Comparison of ENCODE assay signal across 8 mouse cellular contexts in the genomic region with DNA sequence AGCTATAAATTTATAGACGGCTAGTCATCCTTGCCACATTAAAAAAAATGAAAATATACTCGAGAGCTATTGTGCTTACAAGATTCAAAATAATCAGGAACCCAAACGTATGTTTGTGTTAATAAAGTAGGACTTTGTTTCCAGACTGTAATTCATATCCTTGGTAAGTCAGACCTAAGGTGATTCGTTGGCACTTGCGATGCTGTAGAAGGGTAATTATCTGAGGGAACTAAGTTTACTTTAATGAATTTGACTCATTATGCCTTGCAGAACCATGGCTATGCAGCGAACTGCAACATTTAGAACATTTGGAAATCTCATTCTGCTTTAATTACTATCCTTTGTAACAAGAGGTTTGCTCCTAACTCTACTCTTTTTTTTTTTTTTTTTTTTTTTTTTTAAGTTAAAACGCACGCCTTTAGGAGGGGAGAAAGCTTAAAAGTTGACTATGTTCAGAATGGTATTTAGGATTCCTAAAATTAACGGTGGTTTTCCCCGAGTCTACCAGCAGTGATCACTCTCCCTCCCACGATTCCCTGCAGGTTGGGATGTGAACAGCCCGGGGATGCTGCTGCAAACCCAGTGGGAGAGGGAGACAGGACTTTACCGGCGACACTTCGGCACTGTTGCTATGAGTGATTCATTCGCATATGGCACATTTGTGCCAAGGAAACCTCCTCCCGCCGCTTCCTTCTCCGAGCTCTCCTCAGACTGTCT. TPM values are rescaled to one million over a fixed set of nuclear protein-coding genes. Genes with fewer than 3 reads are reported as not detected.
DNase-seq lines count a peak whose midpoint lies in the region; ATAC-seq and TF ChIP-seq lines count a peak whose summit lies in the region.

No protein-coding gene starts in this region.

- peak overlapping the region; percentile 98 for H3K9ac ChIP-seq in heart, embryonic 13.5 days
- peak overlapping the region; percentile 88 for H3K9ac ChIP-seq in ES-Bruce4 (ENCODE audit: low read depth, poor library complexity, severe bottlenecking)
- peak overlapping the region; percentile 93 for H3K9ac ChIP-seq in forebrain, embryonic 16.5 days (replicated peaks; ENCODE audit: low read depth, low read length)

- H3K27ac ChIP-seq in heart, embryonic 13.5 days (replicated peaks), result peak overlapping the region; percentile 94
- peak overlapping the region; percentile 40; the same call in 1 of the 2 replicates for H3K27ac ChIP-seq in ES-Bruce4 (ENCODE audit: insufficient read depth, low read length)
- peak overlapping the region; percentile 98 for H3K27ac ChIP-seq in forebrain, embryonic 16.5 days (ENCODE audit: low read length)
- H3K27ac ChIP-seq in midbrain, embryonic 10.5 days (replicated peaks), result peak overlapping the region; percentile 95

- WGBS in heart, embryonic 13.5 days, result 14% methylated on average over 19 of the region's 19 CpGs
- WGBS in forebrain, embryonic 16.5 days, result 8% methylated on average over 19 of the region's 19 CpGs
- WGBS in midbrain, embryonic 10.5 days, result 15% methylated on average over 19 of the region's 19 CpGs

- peaks cover 19% of the 10 kb centered on the region for H3K4me1 ChIP-seq in heart, embryonic 13.5 days
- H3K4me1 ChIP-seq in ES-Bruce4 (ENCODE audit: control insufficient read depth, insufficient read depth, low read length), result no peaks in the 10 kb centered on the region
- H3K4me1 ChIP-seq in forebrain, embryonic 16.5 days (replicated peaks; ENCODE audit: control insufficient read depth, insufficient read depth, low read length), result peaks cover 21% of the 10 kb centered on the region
- H3K4me1 ChIP-seq in midbrain, embryonic 10.5 days, result peaks cover 42% of the 10 kb centered on the region

- H3K36me3 ChIP-seq in heart, embryonic 13.5 days, result no peaks in the 10 kb centered on the region
- H3K36me3 ChIP-seq in ES-Bruce4 (ENCODE audit: control insufficient read depth, insufficient read depth, low read length, poor library complexity, severe bottlenecking), result no peaks in the 10 kb centered on the region
- H3K36me3 ChIP-seq in forebrain, embryonic 16.5 days (ENCODE audit: control insufficient read depth, insufficient read depth), result no peaks in the 10 kb centered on the region
- H3K36me3 ChIP-seq in midbrain, embryonic 10.5 days, result no peaks in the 10 kb centered on the region

- intact Hi-C loops in heart, postnatal 14 days (cut with DNase I), result loop anchor here (5.0 to 10.0 kb wide), 2 partner anchors 111 to 422 kb away; a partner anchor contains a TSS

- no peak for DNase-seq in heart, postnatal 14 days
- DNase-seq in midbrain, embryonic 10.5 days (ENCODE audit: low spot score), result no peak
- no peak for DNase-seq in adrenal gland, postnatal 36 days
- no peak for DNase-seq in spleen, postnatal 36 days (ENCODE audit: low spot score in 2 of 2)
- no peak for DNase-seq in urinary bladder, postnatal 14 days (ENCODE audit: low spot score)

- peak overlapping the region; percentile 76 for H3K4me2 ChIP-seq in heart, embryonic 13.5 days
- H3K4me2 ChIP-seq in forebrain, embryonic 16.5 days (ENCODE audit: low read length), result peak overlapping the region; percentile 70

- no peak for TF ChIP-seq POLR2A in ES-Bruce4 (IDR thresholded peaks at IDR 0.05; ENCODE audit: insufficient read depth, low read length)

- H3K4me3 ChIP-seq in heart, embryonic 13.5 days, result peak overlapping the region; percentile 88
- peak overlapping the region; percentile 88 for H3K4me3 ChIP-seq in ES-Bruce4 (ENCODE audit: low read depth, low read length)
- H3K4me3 ChIP-seq in forebrain, embryonic 16.5 days (replicated peaks; ENCODE audit: low read length), result peak overlapping the region; percentile 84
- peak overlapping the region; percentile 80 for H3K4me3 ChIP-seq in midbrain, embryonic 10.5 days

- H3K27me3 ChIP-seq in heart, embryonic 13.5 days (replicated peaks), result no peaks in the 10 kb centered on the region
- no peaks in the 10 kb centered on the region for H3K27me3 ChIP-seq in ES-Bruce4 (ENCODE audit: control insufficient read depth, insufficient read depth, low read length, poor library complexity, severe bottlenecking)
- no peaks in the 10 kb centered on the region for H3K27me3 ChIP-seq in forebrain, embryonic 16.5 days (replicated peaks; ENCODE audit: control insufficient read depth, insufficient read depth, low read length)
- no peaks in the 10 kb centered on the region for H3K27me3 ChIP-seq in midbrain, embryonic 10.5 days (ENCODE audit: low read depth, poor library complexity, severe bottlenecking)

- H3K9me3 ChIP-seq in heart, embryonic 13.5 days, result no peaks in the 10 kb centered on the region
- H3K9me3 ChIP-seq in ES-Bruce4 (replicated peaks; ENCODE audit: control insufficient read depth, insufficient read depth, low read length, poor library complexity, severe bottlenecking), result no peaks in the 10 kb centered on the region
- H3K9me3 ChIP-seq in forebrain, embryonic 16.5 days (ENCODE audit: control insufficient read depth, low read length), result no peaks in the 10 kb centered on the region
- no peaks in the 10 kb centered on the region for H3K9me3 ChIP-seq in midbrain, embryonic 10.5 days (replicated peaks)

- TF ChIP-seq EP300 in ES-Bruce4 (IDR thresholded peaks at IDR 0.05; ENCODE audit: insufficient read depth, low read depth, low read length), result no peak

- no peak for ATAC-seq in heart, embryonic 13.5 days (ENCODE audit: extremely low read depth, insufficient number of reproducible peaks, low FRiP score, low TSS enrichment)
- ATAC-seq in forebrain, embryonic 16.5 days, result peak; percentile 67

- TF ChIP-seq CTCF in ES-Bruce4 (IDR thresholded peaks at IDR 0.05; ENCODE audit: low read depth, low read length), result no peak

RNA-seq across cellular contexts. Expression of a gene that starts 3.6 kb away (rescaled TPM):
- polyA plus RNA-seq in heart, embryonic 13.5 days (2015; fragmentation: Nextera tagmentation; extraction: Ambion mirVana), result 10.6 and 11.1 TPM in 2 replicates
- 10 to 100 TPM; 63.8 to 67.9 TPM for total RNA-seq in heart, postnatal 14 days (2021)
- 23.9 and 27.4 TPM in 2 replicates for polyA plus RNA-seq in ES-Bruce4 (2011; ENCODE audit: insufficient read depth, insufficient read length, low read depth, missing spikeins)
- 15.7 and 17.0 TPM in 2 replicates for polyA plus RNA-seq in forebrain, embryonic 16.5 days (2015; fragmentation: Nextera tagmentation; extraction: Ambion mirVana)
- 7.4 and 7.8 TPM in 2 replicates for polyA plus RNA-seq in midbrain, embryonic 10.5 days (2016; fragmentation: Nextera tagmentation; extraction: Ambion mirVana)
- 10 to 100 TPM; 29.8 to 44.8 TPM for total RNA-seq in adrenal gland, postnatal 36 days (2021)

Comparison
In these comparisons a context has a peak if more than half of its experiments do, and no peak if none do; other contexts are left out.
1. H3K27ac ChIP-seq: peak in every context shown above with its lines; median percentile 98 in forebrain, embryonic 16.5 days; 95 in midbrain, embryonic 10.5 days; 94 in heart, embryonic 13.5 days; 40 in ES-Bruce4.